Mouse (Mus musculus) forebrain, embryonic 16.5 days (tissue): ENCODE results near the gene AB124611. TPM values are rescaled to one million over a fixed set of nuclear protein-coding genes. Genes with fewer than 3 reads are reported as not detected.
"Not testable (repeated sequence)": the region's sequence is repeated elsewhere in the genome, so short reads cannot be mapped to it uniquely, and the experiment has no call there.

ENCODE experiments used
- ATAC-seq: fragments of 200-750 bp; cut with Nextera tagmentation; 2 replicates; pipeline ENCODE4 v1.8.0; 2017; ENCODE audit warnings: mild to moderate bottlenecking, moderate library complexity
- H3K27ac ChIP-seq: fragments of 300-500 bp; sonication (generic); 2 replicates; pipeline ENCODE4 v1.5.1; 2014; ENCODE audit warnings: low read length, control low read depth
- H3K27me3 ChIP-seq: fragments of 300-500 bp; sonication (generic); replicated peaks from 2 replicates; pipeline ENCODE4 v1.6.1; 2014; ENCODE audit warnings: low read length; ENCODE audit not compliant: control insufficient read depth, insufficient read depth
- H3K36me3 ChIP-seq: fragments of 300-500 bp; sonication (generic); 2 replicates; pipeline ENCODE4 v1.6.1; 2014; ENCODE audit not compliant: control insufficient read depth, insufficient read depth
- H3K4me1 ChIP-seq: fragments of 300-500 bp; sonication (generic); replicated peaks from 2 replicates; pipeline ENCODE4 v1.6.1; 2014; ENCODE audit warnings: low read length; ENCODE audit not compliant: control insufficient read depth, insufficient read depth
- H3K4me2 ChIP-seq: fragments of 300-500 bp; sonication (generic); 2 replicates; pipeline ENCODE4 v1.6.1; 2014; ENCODE audit warnings: mild to moderate bottlenecking, low read length, control low read depth
- H3K4me3 ChIP-seq: fragments of 300-500 bp; sonication (generic); replicated peaks from 2 replicates; pipeline ENCODE4 v1.5.1; 2014; ENCODE audit warnings: mild to moderate bottlenecking, low read length, control low read depth
- H3K9ac ChIP-seq: fragments of 300-500 bp; sonication (generic); replicated peaks from 2 replicates; pipeline ENCODE4 v1.6.1; 2014; ENCODE audit warnings: low read depth, low read length, control low read depth
- H3K9me3 ChIP-seq: fragments of 300-500 bp; sonication (generic); 2 replicates; pipeline ENCODE4 v1.6.1; 2016; ENCODE audit warnings: low read length; ENCODE audit not compliant: control insufficient read depth
- WGBS: fragments of 180-500 bp; shearing (Covaris S2); extraction: QIAGEN DNeasy Blood & Tissue Kit; methylation state at CpG from one replicate; pipeline ENCODE4 v1.1.7; 2014; 5-methylcytosine and 5-hydroxymethylcytosine counted together
- polyA plus RNA-seq: library from polyadenylated mRNA; unstranded; fragments of >200 nt; fragmentation: Nextera tagmentation; extraction: Ambion mirVana; gene quantifications from 2 replicates; pipeline ENCODE4 v1.2.1, GENCODE M21; 2015

AB124611 gene
- polyA plus RNA-seq, 1 experiment from 2014 or later = 3.5 TPM

DNA sequence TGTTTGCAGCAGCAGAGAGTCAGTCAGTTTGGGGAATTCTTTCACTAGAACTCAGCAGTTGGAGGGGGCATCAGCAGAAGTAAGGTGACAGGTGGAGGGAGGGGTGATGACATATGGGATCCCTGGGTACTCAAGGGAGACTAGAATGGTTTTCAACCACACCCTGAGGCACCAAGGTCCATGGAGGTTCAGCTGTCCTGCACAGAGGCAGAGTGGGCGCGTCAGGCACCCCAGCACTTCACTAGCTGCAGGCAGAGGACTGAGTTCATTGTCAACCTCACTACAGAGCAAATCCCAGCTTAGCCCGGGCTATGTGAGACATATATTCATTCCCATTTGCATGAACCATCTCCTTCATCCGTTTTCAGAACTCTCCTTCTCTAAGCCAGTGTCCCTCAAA, 11.0 kb downstream of the AB124611 start:
- Histone ChIP-seq H3K9me3 (no peaks in the 10 kb centered on the region), H3K4me3 (no peak overlapping the region), H3K4me2 (no peak overlapping the region), H3K9ac (no peak overlapping the region), H3K4me1 (no peaks in the 10 kb centered on the region), H3K27me3 (no peaks in the 10 kb centered on the region), H3K36me3 (no peaks in the 10 kb centered on the region), H3K27ac (no peak overlapping the region)
- ATAC-seq = no peak
- 69% methylated on average over 4 of the region's 4 CpGs for WGBS

DNA sequence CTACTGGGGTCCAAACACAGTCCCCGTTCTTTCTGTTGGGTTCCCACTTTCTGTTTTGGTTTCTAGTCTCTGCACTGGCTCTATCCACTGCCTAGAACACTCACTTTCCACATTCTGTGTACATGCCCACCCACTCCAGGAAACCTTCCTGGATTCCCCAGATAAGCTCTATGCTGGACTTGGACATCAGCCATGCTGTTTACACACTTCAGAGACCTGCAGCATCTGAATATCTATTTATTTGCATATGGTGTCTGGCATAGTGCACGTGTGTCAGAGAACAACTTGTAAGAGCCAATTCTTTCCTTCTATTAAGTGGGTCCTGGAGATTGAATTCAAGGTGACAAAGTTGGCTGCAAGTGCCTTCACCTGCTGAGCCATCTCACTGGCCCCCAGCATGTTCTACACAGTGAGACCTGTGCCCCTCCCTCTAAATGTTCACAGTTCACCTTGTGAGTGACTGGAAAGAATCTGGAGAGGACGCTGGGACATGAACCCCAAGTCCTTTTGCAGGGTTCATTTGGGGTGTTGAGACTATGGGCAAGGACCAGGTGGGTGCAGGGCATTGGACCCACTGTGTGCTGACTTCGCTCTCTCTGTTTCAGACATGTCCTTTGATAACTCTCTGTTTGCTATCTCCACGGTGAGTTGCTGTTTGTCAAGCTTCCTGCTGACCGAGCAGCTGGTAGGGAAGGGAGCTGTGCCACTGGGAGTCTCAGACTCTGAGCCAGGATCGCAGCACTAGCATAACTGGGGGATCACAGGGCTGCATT, 14.2 kb downstream of the AB124611 start:
- no peak for ATAC-seq
- Histone ChIP-seq H3K27me3 (no peaks in the 10 kb centered on the region), H3K4me2 (no peak overlapping the region), H3K4me1 (peaks cover 2% of the 10 kb centered on the region), H3K9ac (no peak overlapping the region), H3K4me3 (no peak overlapping the region), H3K27ac (no peak overlapping the region), H3K36me3 (no peaks in the 10 kb centered on the region), H3K9me3 (no peaks in the 10 kb centered on the region)
- WGBS = 84% methylated on average over 7 of the region's 7 CpGs

DNA sequence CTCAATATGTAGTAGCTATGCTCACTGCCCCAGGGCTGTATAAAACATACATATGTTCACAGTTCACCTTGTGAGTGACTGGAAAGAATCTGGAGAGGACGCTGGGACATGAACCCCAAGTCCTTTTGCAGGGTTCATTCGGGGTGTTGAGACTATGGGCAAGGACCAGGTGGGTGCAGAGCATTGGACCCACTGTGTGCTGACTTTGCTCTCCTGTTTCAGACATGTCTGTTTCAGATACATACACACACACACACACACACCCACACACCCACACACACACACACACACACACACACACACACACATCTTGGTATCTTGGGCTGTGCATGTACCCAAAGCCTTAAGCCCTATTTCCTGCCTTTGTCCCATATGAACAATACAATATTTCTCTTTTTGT, 16.0 kb downstream of the AB124611 start:
- H3K4me3 ChIP-seq, H3K27me3 ChIP-seq, H3K4me2 ChIP-seq, ATAC-seq, H3K4me1 ChIP-seq, H3K9ac ChIP-seq, H3K36me3 ChIP-seq, H3K9me3 ChIP-seq, H3K27ac ChIP-seq: not testable (repeated sequence)
- WGBS = 92% methylated on average over 2 of the region's 2 CpGs

DNA sequence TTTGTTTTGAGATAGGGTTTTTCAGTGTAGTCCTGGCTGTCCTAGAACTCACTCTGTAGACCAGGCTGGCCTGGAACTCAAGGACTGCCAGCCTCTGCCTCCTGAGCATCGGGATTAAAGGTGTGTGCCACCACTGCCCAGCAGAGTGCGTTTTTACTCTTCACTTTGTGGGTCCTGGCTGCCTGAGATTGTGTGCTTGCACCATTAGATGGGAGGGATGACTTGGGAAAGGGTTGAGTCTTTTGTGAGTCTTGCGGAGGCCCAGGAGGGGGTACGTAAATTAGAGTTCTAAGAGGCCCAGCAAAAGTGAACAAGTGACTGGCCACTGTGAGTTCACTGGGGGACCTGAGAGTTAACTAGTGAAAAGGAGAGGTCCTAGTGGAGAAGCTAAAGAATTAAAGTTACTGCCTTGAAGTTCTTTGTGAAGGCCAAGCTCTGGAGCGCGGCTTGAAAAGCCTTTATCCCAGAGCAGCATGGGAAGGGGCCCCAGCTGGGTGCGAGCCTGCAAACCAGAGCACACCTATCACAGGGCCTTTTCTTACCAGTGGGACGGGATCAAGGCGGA, 19.5 kb downstream of the AB124611 start:
- H3K4me1 ChIP-seq = peaks cover 27% of the 10 kb centered on the region
- H3K36me3 ChIP-seq = no peaks in the 10 kb centered on the region; the same call in 1 of the 2 replicates
- peak; percentile 37; the same call in 1 of the 2 replicates for ATAC-seq
- H3K27ac ChIP-seq = peak overlapping the region; percentile 98
- no peaks in the 10 kb centered on the region for H3K9me3 ChIP-seq
- H3K27me3 ChIP-seq = no peaks in the 10 kb centered on the region
- WGBS = 5% methylated on average over 9 of the region's 9 CpGs
- peak overlapping the region; percentile 70 for H3K4me3 ChIP-seq
- H3K9ac ChIP-seq = peak overlapping the region; percentile 76
- peak overlapping the region; percentile 68 for H3K4me2 ChIP-seq

DNA sequence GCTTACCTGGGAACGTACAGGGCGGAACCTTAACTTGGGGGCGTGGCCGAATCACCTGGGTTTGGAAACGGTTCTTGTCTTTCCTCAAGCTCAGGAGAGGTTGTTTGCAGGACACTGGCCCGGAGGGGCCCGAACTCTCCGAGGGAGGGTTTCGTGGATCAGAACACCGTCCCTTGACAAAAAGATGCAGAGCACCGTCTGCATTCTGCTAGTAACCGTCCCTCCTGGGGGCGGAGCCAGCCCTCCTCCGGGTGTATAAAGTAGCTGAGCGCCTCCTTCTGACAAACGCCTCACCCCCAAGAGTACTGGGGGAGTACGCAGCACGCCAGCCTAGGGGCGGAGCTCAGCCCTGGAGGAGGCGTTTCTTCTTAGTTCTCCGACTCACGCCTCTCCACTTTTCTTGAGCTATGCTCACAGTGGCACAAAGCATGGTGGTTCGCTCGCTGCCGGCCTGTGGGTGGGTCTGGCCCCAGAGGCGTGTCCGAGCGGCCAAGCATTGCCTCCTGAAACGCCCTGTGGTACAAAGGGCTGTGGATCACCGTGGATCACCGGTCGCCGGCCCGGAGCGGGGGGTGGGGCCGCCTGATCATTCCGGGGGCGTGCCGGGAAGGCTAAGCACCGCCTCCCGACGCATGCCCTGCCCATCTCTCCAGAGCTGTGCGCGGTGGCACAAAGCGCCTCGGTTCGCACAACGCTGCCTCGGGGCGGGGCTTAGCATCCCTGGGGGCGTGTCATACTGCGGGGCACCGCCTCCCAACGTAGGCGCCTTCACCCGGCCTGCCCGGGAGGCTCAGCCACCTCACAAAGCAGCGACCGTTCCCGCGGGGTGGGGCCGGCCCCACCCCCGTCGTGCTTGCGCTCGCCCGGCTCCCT, 20.2 kb downstream of the AB124611 start:
- H3K4me1 ChIP-seq = peaks cover 28% of the 10 kb centered on the region
- H3K4me2 ChIP-seq = peak overlapping the region; percentile 68
- no peaks in the 10 kb centered on the region for H3K27me3 ChIP-seq
- H3K27ac ChIP-seq = peak overlapping the region; percentile 98
- WGBS = under 1% methylated on average over 67 of the region's 67 CpGs
- no peaks in the 10 kb centered on the region for H3K9me3 ChIP-seq
- no peaks in the 10 kb centered on the region; the same call in 1 of the 2 replicates for H3K36me3 ChIP-seq
- ATAC-seq = peak; percentile 95
- H3K9ac ChIP-seq = peak overlapping the region; percentile 95
- peak overlapping the region; percentile 70 for H3K4me3 ChIP-seq

DNA sequence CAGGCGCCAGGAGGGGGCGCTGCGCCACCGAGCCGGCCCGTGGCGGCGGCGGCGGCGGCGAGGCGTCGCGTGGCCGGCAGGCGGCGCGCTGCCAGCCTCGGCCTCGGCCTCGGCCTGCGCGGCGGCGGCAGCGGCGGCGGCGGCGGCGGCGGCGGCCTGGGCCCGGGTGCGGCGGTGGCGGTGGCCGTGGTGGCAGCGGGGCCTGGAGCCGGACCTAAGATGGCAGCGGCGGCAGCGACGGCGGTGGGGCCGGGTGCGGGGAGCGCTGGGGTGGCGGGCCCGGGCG, 20.8 kb downstream of the AB124611 start, which contains the start of gene Carm1:
Gene Carm1 (plus strand): TSS at position 106 of the 286 bp plus-strand sequence.
- peak within 1 kb of the TSS; percentile 98 for H3K27ac ChIP-seq
- no peaks in the 10 kb centered on the region for H3K27me3 ChIP-seq
- H3K4me2 ChIP-seq = peak within 1 kb of the TSS; percentile 68
- H3K9ac ChIP-seq = peak within 1 kb of the TSS; percentile 95
- H3K36me3 ChIP-seq = no peaks in the 10 kb centered on the region; the same call in 1 of the 2 replicates
- no peak for ATAC-seq
- no peaks in the 10 kb centered on the region for H3K9me3 ChIP-seq
- peak within 1 kb of the TSS; percentile 70 for H3K4me3 ChIP-seq
- 0% methylated on average over 16 of the region's 52 CpGs for WGBS
- peaks cover 30% of the 10 kb centered on the region for H3K4me1 ChIP-seq

DNA sequence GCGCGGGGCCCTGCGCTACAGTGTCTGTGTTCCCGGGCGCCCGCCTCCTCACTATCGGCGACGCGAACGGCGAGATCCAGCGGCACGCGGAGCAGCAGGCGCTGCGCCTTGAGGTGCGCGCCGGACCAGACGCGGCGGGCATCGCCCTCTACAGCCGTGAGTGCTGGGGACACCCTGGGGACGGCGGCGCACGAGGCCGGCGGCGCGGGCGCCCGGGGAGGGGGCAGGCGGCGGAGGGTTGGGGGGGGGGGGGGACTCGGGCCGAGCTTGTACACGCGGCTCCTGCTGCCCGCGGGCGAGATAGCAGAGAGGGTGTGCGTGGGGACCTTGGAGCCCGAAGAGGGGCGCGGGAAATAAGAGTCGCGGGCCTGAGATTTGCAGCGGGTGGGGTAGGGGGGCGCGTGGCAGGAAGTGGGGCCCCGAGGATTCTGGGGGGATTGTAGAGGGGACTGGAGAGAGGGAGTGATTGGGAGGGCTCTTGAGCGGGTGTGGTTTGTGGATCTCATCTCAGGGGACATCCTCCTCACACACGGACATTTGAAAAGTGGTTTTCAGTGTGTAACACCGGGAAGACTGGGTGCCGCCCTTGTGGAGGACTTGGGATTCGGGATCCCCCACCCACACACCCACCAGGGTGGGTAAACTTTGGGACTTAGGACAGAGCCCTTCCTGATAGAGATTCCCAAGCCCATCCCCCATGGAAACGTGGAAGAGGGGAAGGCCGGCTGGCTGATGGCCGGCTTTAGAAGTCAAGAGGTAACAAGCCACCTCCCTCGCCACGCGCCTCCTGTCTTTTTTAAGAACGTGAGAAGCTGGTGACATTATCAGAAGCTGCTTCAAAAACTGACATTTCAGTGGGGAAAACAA, 21.3 kb downstream of the AB124611 start:
- no peaks in the 10 kb centered on the region; the same call in 1 of the 2 replicates for H3K36me3 ChIP-seq
- H3K27ac ChIP-seq = peak overlapping the region; percentile 98
- H3K4me1 ChIP-seq = peaks cover 30% of the 10 kb centered on the region
- ATAC-seq = peak; percentile 9
- H3K9me3 ChIP-seq = no peaks in the 10 kb centered on the region
- H3K4me2 ChIP-seq = peak overlapping the region; percentile 48
- no peaks in the 10 kb centered on the region for H3K27me3 ChIP-seq
- H3K4me3 ChIP-seq = peak overlapping the region; percentile 70
- WGBS = under 1% methylated on average over 54 of the region's 66 CpGs
- peak overlapping the region; percentile 95 for H3K9ac ChIP-seq

DNA sequence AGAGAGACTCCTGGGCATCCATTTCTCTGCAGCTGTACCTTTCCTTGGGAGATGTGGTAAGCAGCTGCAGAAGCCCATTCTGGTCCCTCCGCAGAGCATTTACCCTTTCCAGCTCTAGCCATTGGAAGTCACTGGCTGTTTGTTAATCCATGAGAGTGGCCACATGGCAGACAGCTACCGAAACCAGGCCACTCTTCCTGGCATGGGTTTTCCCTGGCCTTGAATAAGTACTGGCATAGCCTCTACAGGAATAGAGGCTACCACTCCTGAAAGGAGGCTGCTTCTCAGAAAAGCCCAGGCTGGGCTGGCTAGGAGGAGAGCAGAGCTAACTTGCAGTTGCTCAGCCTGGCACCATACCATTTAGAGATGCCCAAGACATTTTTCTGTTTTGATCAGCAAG, 25.1 kb downstream of the AB124611 start:
- H3K36me3 ChIP-seq = no peaks in the 10 kb centered on the region; the same call in 1 of the 2 replicates
- ATAC-seq = no peak
- WGBS = 98% methylated on average over 2 of the region's 2 CpGs
- no peak overlapping the region for H3K4me2 ChIP-seq
- no peaks in the 10 kb centered on the region for H3K9me3 ChIP-seq
- H3K4me3 ChIP-seq = no peak overlapping the region
- no peak overlapping the region for H3K27ac ChIP-seq
- H3K4me1 ChIP-seq = peaks cover 21% of the 10 kb centered on the region
- H3K27me3 ChIP-seq = no peaks in the 10 kb centered on the region
- H3K9ac ChIP-seq = no peak overlapping the region
